In genomic region chr13:69867296-69868065, GRCm38 (mm10) we compare ENCODE assay signal across 18 mouse cellular contexts.
DNase-seq lines count a peak whose midpoint lies in the region; ATAC-seq lines count a peak whose summit lies in the region.
"Had no signal": no experiment of that assay in that cellular context is flagged by ENCODE, and none has a peak within 500 bp of the region (broad histone marks: within the 10 kb centered on the region; RNA-seq: fewer than 3 reads in every experiment).

No protein-coding gene starts in this region.

- H3K9me3 ChIP-seq in heart, embryonic 10.5 days, result no peaks in the 10 kb centered on the region
- no peaks in the 10 kb centered on the region for H3K9me3 ChIP-seq in hindbrain, embryonic 11.5 days (ENCODE audit: control insufficient read depth, low read length)
- H3K9me3 ChIP-seq: embryonic facial prominence, embryonic 13.5 days; forebrain, embryonic 12.5 days had no signal

- no peak overlapping the region for H3K4me2 ChIP-seq in hindbrain, embryonic 11.5 days (replicated peaks; ENCODE audit: low read depth, low read length)
- H3K4me2 ChIP-seq: embryonic facial prominence, embryonic 13.5 days; forebrain, embryonic 12.5 days had no signal

- WGBS in heart, embryonic 10.5 days, result 74% methylated on average over 15 of the region's 15 CpGs
- 87% methylated on average over 15 of the region's 15 CpGs for WGBS in hindbrain, embryonic 11.5 days

- no peak overlapping the region for H3K4me3 ChIP-seq in heart, embryonic 10.5 days
- no peak overlapping the region for H3K4me3 ChIP-seq in hindbrain, embryonic 11.5 days (ENCODE audit: low read depth, low read length)
- H3K4me3 ChIP-seq: embryonic facial prominence, embryonic 13.5 days; forebrain, embryonic 12.5 days; myocyte had no signal

- no peaks in the 10 kb centered on the region for H3K36me3 ChIP-seq in heart, embryonic 10.5 days
- H3K36me3 ChIP-seq in hindbrain, embryonic 11.5 days (ENCODE audit: control insufficient read depth, insufficient read depth, low read length), result no peaks in the 10 kb centered on the region
- H3K36me3 ChIP-seq: embryonic facial prominence, embryonic 13.5 days; forebrain, embryonic 12.5 days; G1E had no signal

- H3K4me1 ChIP-seq in heart, embryonic 10.5 days, result no peaks in the 10 kb centered on the region
- H3K4me1 ChIP-seq in hindbrain, embryonic 11.5 days (replicated peaks; ENCODE audit: control insufficient read depth, insufficient read depth, low read length), result no peaks in the 10 kb centered on the region
- H3K4me1 ChIP-seq: embryonic facial prominence, embryonic 13.5 days; forebrain, embryonic 12.5 days had no signal

- no peak for ATAC-seq in hindbrain, embryonic 11.5 days (ENCODE audit: low FRiP score)

- peak; percentile 66 for DNase-seq in heart, adult 11 months
- DNase-seq in heart, embryonic 10.5 days (ENCODE audit: low spot score), result no peak
- DNase-seq in right cerebral cortex, adult 18-20 months, result peak; percentile 81
- no peak for DNase-seq in right cerebral cortex, postnatal 4 days
- DNase-seq in left cerebral cortex, adult 9 months (ENCODE audit: low spot score in 2 of 2), result peak; percentile 49 to 77
- no peak for DNase-seq in cerebellum, postnatal 14 days
- DNase-seq in hindbrain, embryonic 11.5 days (ENCODE audit: low spot score), result no peak
- DNase-seq in cerebellum, adult 9-11 months, result no peak
- DNase-seq: B cell, adult 2 months; cerebellum, postnatal 36 days; heart, postnatal 10 days; kidney, postnatal 10 days; lung, postnatal 10 days; thymus, adult 2 months had no signal

- H3K9ac ChIP-seq in hindbrain, embryonic 11.5 days (ENCODE audit: low read depth, low read length), result no peak overlapping the region
- H3K9ac ChIP-seq: embryonic facial prominence, embryonic 13.5 days; forebrain, embryonic 12.5 days had no signal

- no peaks in the 10 kb centered on the region for H3K27me3 ChIP-seq in heart, embryonic 10.5 days (ENCODE audit: insufficient read depth, poor library complexity, severe bottlenecking)
- H3K27me3 ChIP-seq in hindbrain, embryonic 11.5 days (ENCODE audit: control insufficient read depth, insufficient read depth, low read length), result no peaks in the 10 kb centered on the region
- H3K27me3 ChIP-seq: embryonic facial prominence, embryonic 13.5 days; forebrain, embryonic 12.5 days had no signal

- no peak overlapping the region for H3K27ac ChIP-seq in heart, embryonic 10.5 days
- no peak overlapping the region for H3K27ac ChIP-seq in hindbrain, embryonic 11.5 days (ENCODE audit: low read depth, low read length)
- H3K27ac ChIP-seq: embryonic facial prominence, embryonic 13.5 days; forebrain, embryonic 12.5 days had no signal

Comparison
In these comparisons a context has a peak if more than half of its experiments do, and no peak if none do; other contexts are left out.
1. DNase-seq: peak in heart, adult 11 months (single experiment), right cerebral cortex, adult 18-20 months (single experiment) and left cerebral cortex, adult 9 months (2 of 2); none in heart, embryonic 10.5 days (single experiment), right cerebral cortex, postnatal 4 days (single experiment), cerebellum, postnatal 14 days (0 of 2), hindbrain, embryonic 11.5 days (single experiment) and cerebellum, adult 9-11 months (single experiment).